Mouse (Mus musculus): ENCODE data around the gene Mid1.
"Not testable (repeated sequence)": the region's sequence is repeated elsewhere in the genome, so short reads cannot be mapped to it uniquely, and the experiment has no call there.

DNA sequence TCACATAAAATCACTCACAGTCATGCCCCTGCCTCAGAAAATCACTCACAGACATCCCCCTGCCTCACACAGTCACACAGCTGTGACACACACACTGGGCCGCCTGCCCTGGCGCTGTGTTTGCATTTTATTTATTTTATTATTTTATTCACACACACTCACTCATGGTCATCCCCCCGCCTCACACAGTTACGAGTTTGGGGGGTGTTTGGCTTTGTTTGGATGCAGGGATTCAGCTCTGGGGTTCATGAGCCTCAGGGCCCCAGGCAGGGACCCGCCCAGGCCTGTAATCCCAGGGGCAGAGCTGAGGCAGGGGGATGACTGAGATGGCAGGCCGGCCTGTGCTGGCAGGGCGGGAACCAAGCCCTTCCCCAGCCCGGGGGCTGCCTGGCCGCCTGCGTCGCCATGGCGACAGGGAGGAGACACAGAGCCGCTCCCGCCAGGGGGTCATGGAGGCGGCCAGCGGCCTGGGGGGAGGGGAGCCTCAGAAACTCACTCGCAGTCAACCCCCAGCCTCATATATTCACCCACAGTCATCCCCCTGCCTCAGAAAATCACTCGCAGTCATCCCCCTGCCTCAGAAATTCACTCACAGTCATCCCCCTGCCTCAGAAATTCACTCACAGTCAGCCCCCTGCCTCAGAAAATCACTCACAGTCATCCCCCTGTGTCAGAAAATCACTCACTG is 317.7 kb downstream of the Mid1 start:
- not testable (repeated sequence) for TF ChIP-seq POLR2A, CTCF (IDR thresholded peaks at IDR 0.05; ENCODE audit: extremely low read depth, insufficient read depth, low read length)
